Mouse (Mus musculus): ENCODE data around the gene Por. TPM values are rescaled to one million over a fixed set of nuclear protein-coding genes. Genes with fewer than 3 reads are reported as not detected.
A peak's percentile ranks its signal among the peaks of the same experiment; 100 is the strongest.

The Por gene
- total RNA-seq (2021), result 100 to 1,000 TPM; 300 to 324 TPM
- long read RNA-seq, experiment 1, transcript Por-201 (16 exons, 2,636 nt), result major isoform, 133 of 236 reads
- long read RNA-seq, experiment 1, partial matches to known transcripts, result 74 of 236 reads
- long read RNA-seq, experiment 1, other reads (novel, unspliced or antisense), result 29 of 236 reads
- long read RNA-seq, experiment 2, transcript Por-201 (16 exons, 2,636 nt), result major isoform, 70 of 98 reads
- long read RNA-seq, experiment 2, partial matches to known transcripts, result 24 of 98 reads
- long read RNA-seq, experiment 2, other reads (novel, unspliced or antisense), result 4 of 98 reads

GRCm38 (mm10) chr5:135669741-135670275 is at the start of gene Por:
Gene Por (plus strand): TSS chr5:135670033.
- DNase-seq, result peak in 1 of 2 experiments; percentile 39

GRCm38 (mm10) chr5:135620526-135620925 is 49.3 kb upstream of the Por start:
- DNase-seq, result no peak

GRCm38 (mm10) chr5:135621725-135622124 is 48.1 kb upstream of the Por start:
- DNase-seq, result peak; percentile 50 to 54

GRCm38 (mm10) chr5:135623006-135623563 is 46.7 kb upstream of the Por start:
- DNase-seq, result no peak

- no peak for DNase-seq
These were observed 40.9 kb upstream of the Por start for GRCm38 (mm10) chr5:135628916-135629315.

- DNase-seq, result no peak
These were observed 40.4 kb upstream of the Por start for GRCm38 (mm10) chr5:135629401-135629800.

- peak; percentile 55 to 84 for DNase-seq
These were observed 39.2 kb upstream of the Por start for GRCm38 (mm10) chr5:135630598-135630997.

- peak; percentile 99 to 100 for DNase-seq
These were observed 37.6 kb upstream of the Por start, which contains the start of gene Rhbdd2 for GRCm38 (mm10) chr5:135632117-135632796. Gene Rhbdd2 (plus strand): TSS chr5:135632618.

- DNase-seq, result no peak
These were observed 37.1 kb upstream of the Por start for GRCm38 (mm10) chr5:135632797-135633144.

GRCm38 (mm10) chr5:135639760-135640458 is 29.9 kb upstream of the Por start:
- no peak for DNase-seq

- no peak for DNase-seq
These were observed 29.4 kb upstream of the Por start for GRCm38 (mm10) chr5:135640459-135640789.

GRCm38 (mm10) chr5:135641028-135641427 is 28.8 kb upstream of the Por start:
- DNase-seq, result no peak

GRCm38 (mm10) chr5:135642686-135643551 is 26.9 kb upstream of the Por start:
- peak in 1 of 2 experiments; percentile 39 for DNase-seq

GRCm38 (mm10) chr5:135643552-135643842 is 26.3 kb upstream of the Por start:
- no peak for DNase-seq

- DNase-seq, result peak in 1 of 2 experiments; percentile 22
These were observed 26.0 kb upstream of the Por start for GRCm38 (mm10) chr5:135643869-135644268.

GRCm38 (mm10) chr5:135645330-135645729 is 24.5 kb upstream of the Por start:
- DNase-seq, result no peak

- no peak for DNase-seq
These were observed 23.8 kb upstream of the Por start for GRCm38 (mm10) chr5:135646038-135646437.

- no peak for DNase-seq
These were observed 21.1 kb upstream of the Por start for GRCm38 (mm10) chr5:135648461-135649308.

- DNase-seq, result no peak
These were observed 20.6 kb upstream of the Por start for GRCm38 (mm10) chr5:135649309-135649633.

- DNase-seq, result no peak
These were observed 18.3 kb upstream of the Por start for GRCm38 (mm10) chr5:135651536-135651935.

GRCm38 (mm10) chr5:135653209-135653608 is 16.6 kb upstream of the Por start:
- DNase-seq, result no peak
